Mouse (Mus musculus) heart, embryonic 12.5 days (tissue): ENCODE results near the gene Rmdn3. TPM values are rescaled to one million over a fixed set of nuclear protein-coding genes. Genes with fewer than 3 reads are reported as not detected.

Experiments
- ATAC-seq: fragments of 200-750 bp; cut with Nextera tagmentation; 2 replicates; pipeline ENCODE4 v1.8.0; 2017; ENCODE audit warnings: moderate TSS enrichment, moderate library complexity; ENCODE audit not compliant: insufficient number of reproducible peaks, low FRiP score
- H3K27ac ChIP-seq: fragments of 300-500 bp; sonication (generic); 2 replicates; pipeline ENCODE4 v1.5.1; 2016; ENCODE audit warnings: mild to moderate bottlenecking, moderate library complexity; ENCODE audit not compliant: poor library complexity, severe bottlenecking
- H3K27me3 ChIP-seq: fragments of 300-500 bp; sonication (generic); replicated peaks from 2 replicates; pipeline ENCODE4 v1.6.1; 2016; ENCODE audit warnings: mild to moderate bottlenecking, moderate library complexity
- H3K36me3 ChIP-seq: fragments of 300-500 bp; sonication (generic); 2 replicates; pipeline ENCODE4 v1.6.1; 2016; ENCODE audit warnings: mild to moderate bottlenecking, moderate library complexity
- H3K4me1 ChIP-seq: fragments of 300-500 bp; sonication (generic); replicated peaks from 2 replicates; pipeline ENCODE4 v1.6.1; 2016; ENCODE audit warnings: mild to moderate bottlenecking
- H3K4me2 ChIP-seq: fragments of 300-500 bp; sonication (generic); 2 replicates; pipeline ENCODE4 v1.6.1; 2016; ENCODE audit warnings: mild to moderate bottlenecking, moderate library complexity
- H3K4me3 ChIP-seq: fragments of 300-500 bp; sonication (generic); 2 replicates; pipeline ENCODE4 v1.5.1; 2016; ENCODE audit warnings: mild to moderate bottlenecking
- H3K9ac ChIP-seq: fragments of 300-500 bp; sonication (generic); 2 replicates; pipeline ENCODE4 v1.6.1; 2016; ENCODE audit warnings: mild to moderate bottlenecking, moderate library complexity
- H3K9me3 ChIP-seq: fragments of 300-500 bp; sonication (generic); replicated peaks from 2 replicates; pipeline ENCODE4 v1.6.1; 2016; ENCODE audit warnings: mild to moderate bottlenecking, moderate library complexity
- WGBS: fragments of 180-500 bp; shearing (Covaris S2); methylation state at CpG from one replicate; pipeline ENCODE4 v1.1.7; 2016; 5-methylcytosine and 5-hydroxymethylcytosine counted together
- polyA plus RNA-seq: library from polyadenylated mRNA; unstranded; fragments of >200 nt; fragmentation: Nextera tagmentation; extraction: Ambion mirVana; gene quantifications from 2 replicates; pipeline ENCODE4 v1.2.1, GENCODE M21; 2016

Rmdn3 gene
- 29.2 and 31.0 TPM in 2 replicates for polyA plus RNA-seq

GRCm38 (mm10) chr2:119156681-119157572, at the start of gene Rmdn3:
Gene Rmdn3 (minus strand): TSS chr2:119157034.
- peak within 1 kb of the TSS; percentile 97 for H3K4me3 ChIP-seq
- WGBS = under 1% methylated on average over 56 of the region's 57 CpGs

GRCm38 (mm10) chr2:119203871-119204460, 47.1 kb upstream of the Rmdn3 start:
- no peak for ATAC-seq
- no peak overlapping the region for H3K9ac ChIP-seq
- peaks cover 18% of the 10 kb centered on the region for H3K4me1 ChIP-seq
- H3K4me3 ChIP-seq = no peak overlapping the region
- H3K27me3 ChIP-seq = no peaks in the 10 kb centered on the region
- H3K36me3 ChIP-seq = no peaks in the 10 kb centered on the region
- WGBS = 77% methylated on average over 4 of the region's 4 CpGs
- no peak overlapping the region for H3K4me2 ChIP-seq
- no peak overlapping the region for H3K27ac ChIP-seq
- H3K9me3 ChIP-seq = no peaks in the 10 kb centered on the region

More at GRCm38 (mm10) chr2:119156681-119157572, at the start of gene Rmdn3:
- Histone ChIP-seq H3K9me3 (no peaks in the 10 kb centered on the region), H3K27me3 (no peaks in the 10 kb centered on the region), H3K27ac (peak within 1 kb of the TSS; percentile 76), H3K4me2 (peak within 1 kb of the TSS; percentile 96), H3K9ac (peak within 1 kb of the TSS; percentile 98), H3K36me3 (peaks cover 23% of the 10 kb centered on the region), H3K4me1 (peaks cover 36% of the 10 kb centered on the region)
- ATAC-seq = peak; percentile 87

- no peak overlapping the region for H3K27ac ChIP-seq
- no peak overlapping the region for H3K4me2 ChIP-seq
- H3K4me1 ChIP-seq = peaks cover 18% of the 10 kb centered on the region
- no peaks in the 10 kb centered on the region for H3K9me3 ChIP-seq
- 60% methylated on average over 5 of the region's 5 CpGs for WGBS
- H3K27me3 ChIP-seq = no peaks in the 10 kb centered on the region
- H3K9ac ChIP-seq = no peak overlapping the region
- no peak; the same call in 1 of the 2 replicates for ATAC-seq
- H3K36me3 ChIP-seq = no peaks in the 10 kb centered on the region
- no peak overlapping the region for H3K4me3 ChIP-seq
Measured at GRCm38 (mm10) chr2:119202914-119203453, 46.1 kb upstream of the Rmdn3 start.

- H3K9ac ChIP-seq = no peak overlapping the region
- H3K9me3 ChIP-seq = no peaks in the 10 kb centered on the region
- no peak for ATAC-seq
- WGBS = 66% methylated on average over 3 of the region's 3 CpGs
- peaks cover 20% of the 10 kb centered on the region for H3K4me1 ChIP-seq
- H3K36me3 ChIP-seq = no peaks in the 10 kb centered on the region
- H3K27me3 ChIP-seq = no peaks in the 10 kb centered on the region
- H3K4me2 ChIP-seq = no peak overlapping the region
- no peak overlapping the region for H3K27ac ChIP-seq
- H3K4me3 ChIP-seq = no peak overlapping the region
Measured at GRCm38 (mm10) chr2:119198934-119199333, 42.1 kb upstream of the Rmdn3 start.

DNA sequence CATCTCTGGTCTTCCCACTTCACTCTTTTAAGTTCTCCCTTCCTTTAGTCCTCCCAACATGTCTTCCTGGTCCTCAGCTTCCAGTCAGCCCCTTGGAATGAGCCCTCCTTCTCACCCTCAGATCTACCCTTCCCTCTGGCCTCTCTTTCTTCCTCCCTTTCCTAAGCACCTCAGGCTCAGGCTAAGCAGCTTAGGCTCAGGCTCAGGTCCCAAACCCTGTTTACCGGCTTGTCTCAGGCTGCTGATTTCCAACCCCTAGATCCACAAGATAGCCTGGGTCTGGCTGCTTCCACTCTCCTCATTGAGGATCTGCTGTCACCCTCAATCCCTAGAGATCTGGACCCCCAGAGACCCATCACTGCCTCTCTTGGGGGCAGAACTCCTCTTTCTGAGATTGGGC, 41.2 kb upstream of the Rmdn3 start:
- no peaks in the 10 kb centered on the region for H3K9me3 ChIP-seq
- 0 out of 2 replicates have a peak overlapping the region, but pooled peaks have one; percentile 31 for H3K9ac ChIP-seq
- no peak overlapping the region for H3K4me2 ChIP-seq
- no peaks in the 10 kb centered on the region for H3K27me3 ChIP-seq
- H3K4me1 ChIP-seq = peaks cover 14% of the 10 kb centered on the region
- ATAC-seq = no peak
- 27% methylated on average over 1 of the region's 1 CpGs for WGBS
- H3K4me3 ChIP-seq = no peak overlapping the region
- no peak overlapping the region for H3K27ac ChIP-seq
- H3K36me3 ChIP-seq = no peaks in the 10 kb centered on the region

DNA sequence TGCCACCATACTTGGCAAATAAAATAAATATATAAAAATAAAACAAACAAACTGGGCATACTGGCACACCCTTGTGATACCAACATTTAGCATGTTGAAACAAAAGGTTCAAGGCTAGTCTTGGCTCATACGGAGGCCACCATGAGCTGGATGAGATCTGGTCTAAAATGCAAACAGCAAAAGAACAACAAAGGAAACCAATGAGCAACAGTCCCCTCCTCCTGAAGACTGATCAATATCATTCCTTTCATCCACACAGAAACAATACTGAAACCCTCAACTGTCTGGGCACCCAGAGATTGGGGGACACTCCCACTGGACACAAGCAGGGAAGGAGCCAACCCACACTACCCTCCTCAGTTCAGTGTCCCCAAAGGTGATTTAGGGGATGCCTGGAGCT, 40.7 kb upstream of the Rmdn3 start:
- Histone ChIP-seq H3K4me1 (peaks cover 8% of the 10 kb centered on the region), H3K4me3 (no peak overlapping the region), H3K9me3 (no peaks in the 10 kb centered on the region), H3K4me2 (no peak overlapping the region), H3K27me3 (no peaks in the 10 kb centered on the region), H3K9ac (no peak overlapping the region), H3K27ac (no peak overlapping the region), H3K36me3 (no peaks in the 10 kb centered on the region)
- no peak for ATAC-seq
- 76% methylated on average over 1 of the region's 1 CpGs for WGBS

GRCm38 (mm10) chr2:119196316-119197108, 39.7 kb upstream of the Rmdn3 start:
- H3K4me3 ChIP-seq = no peak overlapping the region
- no peak overlapping the region for H3K4me2 ChIP-seq
- no peak overlapping the region for H3K27ac ChIP-seq
- no peaks in the 10 kb centered on the region for H3K9me3 ChIP-seq
- H3K9ac ChIP-seq = 0 out of 2 replicates have a peak overlapping the region, but pooled peaks have one; percentile 11
- ATAC-seq = no peak
- 35% methylated on average over 4 of the region's 4 CpGs for WGBS
- H3K36me3 ChIP-seq = no peaks in the 10 kb centered on the region
- H3K27me3 ChIP-seq = no peaks in the 10 kb centered on the region
- peaks cover 8% of the 10 kb centered on the region; the same call in 1 of the 2 replicates for H3K4me1 ChIP-seq

DNA sequence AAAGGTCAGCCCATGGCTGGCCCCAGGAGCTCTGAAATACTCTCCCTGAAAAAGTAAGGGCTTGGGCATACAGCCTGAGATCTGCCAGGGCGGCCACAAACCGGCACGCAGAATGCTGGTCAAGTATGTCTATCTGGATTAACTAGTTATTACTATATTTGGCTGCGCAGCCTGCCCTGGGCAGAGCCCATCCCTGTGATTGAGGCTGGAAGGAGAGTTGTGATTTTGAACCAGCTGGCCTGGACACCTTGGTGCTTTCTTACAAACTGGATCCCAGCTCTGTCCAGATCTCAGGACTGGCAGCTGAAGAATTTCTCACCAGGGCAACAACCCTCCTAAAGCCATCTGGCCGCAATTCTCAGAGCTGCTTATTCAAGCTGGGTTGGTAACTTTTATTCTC, 37.3 kb upstream of the Rmdn3 start:
- no peak for ATAC-seq
- Histone ChIP-seq H3K9ac (0 out of 2 replicates have a peak overlapping the region, but pooled peaks have one; percentile 2), H3K27ac (no peak overlapping the region)

DNA sequence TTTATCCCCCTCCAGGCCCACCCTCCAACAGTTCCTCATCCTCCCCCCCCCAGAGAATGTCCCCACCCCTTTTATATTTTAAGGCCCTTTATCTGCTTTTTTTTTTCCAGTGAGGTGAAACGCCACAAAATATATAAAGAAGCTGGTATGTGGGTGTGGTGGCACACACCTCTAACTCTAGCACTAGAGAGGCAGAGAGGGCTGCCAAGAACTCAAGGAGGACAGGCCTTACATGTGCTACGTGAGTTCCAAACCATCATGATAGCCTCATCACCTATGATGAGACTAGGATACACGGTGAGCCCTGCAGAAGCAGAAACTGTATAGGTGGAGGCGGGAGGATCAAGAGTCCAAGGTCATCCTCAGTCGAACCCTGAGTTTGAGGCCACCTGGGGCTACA, 34.1 kb upstream of the Rmdn3 start:
- H3K9ac ChIP-seq = no peak overlapping the region
- no peak for ATAC-seq
- 76% methylated on average over 5 of the region's 5 CpGs for WGBS

More for the DNA sequence above, 37.3 kb upstream of the Rmdn3 start:
- H3K9me3 ChIP-seq = no peaks in the 10 kb centered on the region
- no peaks in the 10 kb centered on the region for H3K36me3 ChIP-seq
- no peaks in the 10 kb centered on the region for H3K27me3 ChIP-seq
- WGBS = 78% methylated on average over 5 of the region's 5 CpGs
- no peak overlapping the region for H3K4me3 ChIP-seq
- peaks cover 9% of the 10 kb centered on the region; the same call in 1 of the 2 replicates for H3K4me1 ChIP-seq
- no peak overlapping the region for H3K4me2 ChIP-seq

GRCm38 (mm10) chr2:119189029-119189710, 32.3 kb upstream of the Rmdn3 start:
- peak overlapping the region; percentile 76 for H3K4me2 ChIP-seq
- no peak overlapping the region for H3K9ac ChIP-seq
- no peak overlapping the region for H3K27ac ChIP-seq
- 0 out of 2 replicates have a peak, but pooled peaks cover 4% of the 10 kb centered on the region for H3K4me1 ChIP-seq
- H3K9me3 ChIP-seq = no peaks in the 10 kb centered on the region
- peaks cover 11% of the 10 kb centered on the region for H3K36me3 ChIP-seq
- peak overlapping the region; percentile 41 for H3K4me3 ChIP-seq
- H3K27me3 ChIP-seq = no peaks in the 10 kb centered on the region
- WGBS = 8% methylated on average over 15 of the region's 15 CpGs
- ATAC-seq = peak; percentile 87

More for the DNA sequence above, 34.1 kb upstream of the Rmdn3 start:
- Histone ChIP-seq H3K36me3 (no peaks in the 10 kb centered on the region), H3K9me3 (no peaks in the 10 kb centered on the region), H3K27me3 (no peaks in the 10 kb centered on the region), H3K4me1 (0 out of 2 replicates have a peak, but pooled peaks cover 7% of the 10 kb centered on the region), H3K27ac (no peak overlapping the region), H3K4me3 (no peak overlapping the region), H3K4me2 (no peak overlapping the region)
